Mouse (Mus musculus) thymus, adult 2 months (tissue): ENCODE measurements around the gene Nkain2.

Source experiments
- CTCF ChIP-seq: fragments of 200-500 bp; IDR thresholded peaks from 2 replicates; pipeline ENCODE4 v1.5.1; 2012; ENCODE audit warnings: mild to moderate bottlenecking, control low read depth, low read length, moderate library complexity, borderline replicate concordance; ENCODE audit not compliant: control insufficient read depth, poor library complexity, insufficient read depth; ENCODE audit errors: extremely low read depth
- POLR2A ChIP-seq: fragments of 200-500 bp; IDR thresholded peaks from 2 replicates; pipeline ENCODE4 v1.6.1; 2012; ENCODE audit warnings: mild to moderate bottlenecking, low read length, control low read depth, moderate library complexity; ENCODE audit not compliant: control insufficient read depth, poor library complexity, insufficient read depth; ENCODE audit errors: extremely low read depth

- TF ChIP-seq POLR2A (no peak), CTCF (no peak)
Observed at GRCm38 (mm10) chr10:32400961-32401360, 489.3 kb downstream of the Nkain2 start.
